ENCODE assay signal across 10 mouse cellular contexts in the genomic region with DNA sequence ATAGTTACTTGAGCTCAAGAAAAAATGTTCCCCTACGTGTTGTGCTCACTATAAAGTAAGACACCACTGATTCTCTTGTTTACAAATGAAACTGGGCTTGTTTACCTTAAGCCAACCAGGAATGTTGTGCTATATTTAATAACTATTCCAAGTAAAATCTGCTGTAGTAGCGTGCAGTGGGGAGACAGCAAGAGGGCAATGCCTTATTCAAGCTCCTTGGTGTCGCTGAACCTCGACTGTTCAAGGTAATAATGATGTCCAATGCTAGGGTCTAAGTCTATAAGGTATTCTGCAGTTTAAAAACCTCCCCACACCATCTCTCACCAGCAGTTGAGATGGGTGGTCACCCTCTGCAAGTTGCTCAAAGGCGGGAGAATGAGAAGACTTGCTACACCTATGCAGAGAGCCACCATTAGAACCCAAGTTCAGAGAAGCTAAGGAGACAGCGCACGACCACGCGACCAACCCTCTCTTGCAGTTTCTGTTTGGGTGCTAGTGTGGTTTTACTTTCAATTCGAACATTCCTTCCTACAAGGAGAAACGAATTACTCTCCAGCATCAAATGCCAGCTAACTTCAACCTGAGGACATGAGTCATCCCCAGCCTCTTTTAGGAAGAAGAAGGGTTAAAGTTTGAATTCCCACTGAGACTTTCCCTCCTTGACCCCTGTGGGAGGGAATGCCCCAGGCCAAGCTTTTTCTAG.
DNase-seq lines count a peak whose midpoint lies in the region; ATAC-seq and TF ChIP-seq lines count a peak whose summit lies in the region.
"Had no signal": no experiment of that assay in that cellular context is flagged by ENCODE, and none has a peak within 500 bp of the region (broad histone marks: within the 10 kb centered on the region; RNA-seq: fewer than 3 reads in every experiment).

No protein-coding gene starts in this region.

- H3K27me3 ChIP-seq in heart, adult 2 months (ENCODE audit: control insufficient read depth, insufficient read depth, low read length) = no peaks in the 10 kb centered on the region
- H3K27me3 ChIP-seq in lung, embryonic 16.5 days (ENCODE audit: control insufficient read depth, insufficient read depth, low read depth, low read length) = no peaks in the 10 kb centered on the region
- H3K27me3 ChIP-seq in embryonic facial prominence, embryonic 15.5 days = no peaks in the 10 kb centered on the region
- H3K27me3 ChIP-seq: neural tube, embryonic 12.5 days had no signal

- H3K36me3 ChIP-seq in heart, adult 2 months (ENCODE audit: control insufficient read depth, insufficient read depth, low read length) = no peaks in the 10 kb centered on the region
- no peaks in the 10 kb centered on the region for H3K36me3 ChIP-seq in lung, embryonic 16.5 days (ENCODE audit: control insufficient read depth, insufficient read depth, low read length)
- H3K36me3 ChIP-seq in embryonic facial prominence, embryonic 15.5 days = no peaks in the 10 kb centered on the region
- H3K36me3 ChIP-seq: neural tube, embryonic 12.5 days had no signal

- no peak for TF ChIP-seq POLR2A in heart, adult 2 months (IDR thresholded peaks at IDR 0.05; ENCODE audit: insufficient read depth, low read depth, low read length)

- ATAC-seq in lung, embryonic 16.5 days (ENCODE audit: low read depth) = no peak
- no peak for ATAC-seq in embryonic facial prominence, embryonic 15.5 days (ENCODE audit: insufficient number of reproducible peaks, low FRiP score, low TSS enrichment, low read depth)

- H3K4me3 ChIP-seq in heart, adult 2 months = no peak overlapping the region; the same call in 1 of the 2 replicates
- no peak overlapping the region for H3K4me3 ChIP-seq in lung, embryonic 16.5 days (ENCODE audit: low read length)
- no peak overlapping the region for H3K4me3 ChIP-seq in embryonic facial prominence, embryonic 15.5 days (replicated peaks)
- H3K4me3 ChIP-seq: neural tube, embryonic 12.5 days had no signal

- H3K9me3 ChIP-seq in lung, embryonic 16.5 days (ENCODE audit: control insufficient read depth, low read length) = no peaks in the 10 kb centered on the region
- no peaks in the 10 kb centered on the region for H3K9me3 ChIP-seq in embryonic facial prominence, embryonic 15.5 days (replicated peaks)
- H3K9me3 ChIP-seq: neural tube, embryonic 12.5 days had no signal

- H3K4me2 ChIP-seq in lung, embryonic 16.5 days (ENCODE audit: low read depth, low read length) = peak overlapping the region; percentile 9; the same call in 1 of the 2 replicates
- peak overlapping the region; percentile 26; the same call in 1 of the 2 replicates for H3K4me2 ChIP-seq in embryonic facial prominence, embryonic 15.5 days (replicated peaks)
- H3K4me2 ChIP-seq: neural tube, embryonic 12.5 days had no signal

- no peaks in the 10 kb centered on the region for H3K79me2 ChIP-seq in heart, adult 2 months (replicated peaks; ENCODE audit: control insufficient read depth, insufficient read depth, low read length)

- TF ChIP-seq EP300 in heart, adult 2 months (IDR thresholded peaks at IDR 0.05; ENCODE audit: insufficient read depth, low read depth, low read length) = no peak

- intact Hi-C loops in heart, adult 2 months (cut with DNase I) = no loop called here
- intact Hi-C loops in heart, postnatal 25 days (cut with DNase I) = loop anchor here (5.0 kb wide), 2 partner anchors 43 to 128 kb away; a partner anchor contains a TSS

- WGBS in heart, adult 2 months = 71% methylated on average over 11 of the region's 11 CpGs
- WGBS in lung, embryonic 16.5 days = 70% methylated on average over 11 of the region's 11 CpGs
- WGBS in embryonic facial prominence, embryonic 15.5 days = 73% methylated on average over 11 of the region's 11 CpGs

- peaks cover 4% of the 10 kb centered on the region for H3K4me1 ChIP-seq in heart, adult 2 months (ENCODE audit: control insufficient read depth, insufficient read depth, low read length)
- H3K4me1 ChIP-seq in lung, embryonic 16.5 days (replicated peaks; ENCODE audit: control insufficient read depth, insufficient read depth, low read length) = peaks cover 11% of the 10 kb centered on the region
- H3K4me1 ChIP-seq in embryonic facial prominence, embryonic 15.5 days = peaks cover 40% of the 10 kb centered on the region
- H3K4me1 ChIP-seq: neural tube, embryonic 12.5 days had no signal

- TF ChIP-seq CTCF in heart, adult 2 months (IDR thresholded peaks at IDR 0.05) = no peak

- peak overlapping the region; percentile 50; the same call in 1 of the 2 replicates for H3K27ac ChIP-seq in heart, adult 2 months
- peak overlapping the region; percentile 56; the same call in 1 of the 2 replicates for H3K27ac ChIP-seq in lung, embryonic 16.5 days (ENCODE audit: low read length)
- H3K27ac ChIP-seq in embryonic facial prominence, embryonic 15.5 days (replicated peaks) = peak overlapping the region; percentile 84
- H3K27ac ChIP-seq: neural tube, embryonic 12.5 days had no signal

- DNase-seq in heart, adult 2 months = no peak
- DNase-seq in heart, postnatal 25 days (ENCODE audit: low spot score) = no peak
- DNase-seq in lung, postnatal 4 days = no peak
- peak; percentile 56 for DNase-seq in naive thymus-derived CD4-positive, alpha-beta T cell, adult 2 months (ENCODE audit: low read depth)
- DNase-seq in urinary bladder, adult 2 months (ENCODE audit: low spot score) = no peak
- DNase-seq in retina, embryonic 14.5 days (ENCODE audit: low spot score) = no peak
- DNase-seq: cerebellum, adult 18-20 months had no signal

- H3K9ac ChIP-seq in heart, adult 2 months (ENCODE audit: low read depth, low read length) = no peak overlapping the region
- H3K9ac ChIP-seq in lung, embryonic 16.5 days (ENCODE audit: low read length) = no peak overlapping the region
- H3K9ac ChIP-seq in embryonic facial prominence, embryonic 15.5 days = no peak overlapping the region
- H3K9ac ChIP-seq: neural tube, embryonic 12.5 days had no signal
